Mouse (Mus musculus) midbrain, embryonic 14.5 days (tissue): ENCODE measurements at regions not wholly inside any gene's neighbourhood (a gene's known extent, or its start where the extent isn't known, plus 50 kb on each side); places are given as distances from the start of the nearest gene placed in this dataset. TPM values are rescaled to one million over a fixed set of nuclear protein-coding genes. Genes with fewer than 3 reads are reported as not detected.

Source experiments
- ATAC-seq: fragments of 200-750 bp; cut with Nextera tagmentation; 2 replicates; pipeline ENCODE4 v1.8.0; 2017; ENCODE audit warnings: moderate number of reproducible peaks, moderate library complexity; ENCODE audit not compliant: low FRiP score, low TSS enrichment
- DNase-seq: peaks from one replicate; pipeline ENCODE4 v3.0.0-alpha.2; 2015
- H3K27ac ChIP-seq: fragments of 300-500 bp; sonication (generic); replicated peaks from 2 replicates; pipeline ENCODE4 v1.5.1; 2014; ENCODE audit warnings: mild to moderate bottlenecking, low read depth, low read length, moderate library complexity
- H3K27me3 ChIP-seq: fragments of 300-500 bp; sonication (generic); 2 replicates; pipeline ENCODE4 v1.6.1; 2014; ENCODE audit warnings: low read length, control low read depth, mixed read lengths; ENCODE audit not compliant: control insufficient read depth, insufficient read depth
- H3K36me3 ChIP-seq: fragments of 300-500 bp; sonication (generic); 2 replicates; pipeline ENCODE4 v1.6.1; 2014; ENCODE audit warnings: low read length, control low read depth; ENCODE audit not compliant: control insufficient read depth, insufficient read depth
- H3K4me1 ChIP-seq: fragments of 300-500 bp; sonication (generic); 2 replicates; pipeline ENCODE4 v1.6.1; 2014; ENCODE audit warnings: mild to moderate bottlenecking, antibody characterized with exemption, low read length, control low read depth; ENCODE audit not compliant: control insufficient read depth, insufficient read depth
- H3K4me2 ChIP-seq: fragments of 300-500 bp; sonication (generic); 2 replicates; pipeline ENCODE4 v1.6.1; 2014; ENCODE audit warnings: mild to moderate bottlenecking, low read length, moderate library complexity
- H3K4me3 ChIP-seq: fragments of 300-500 bp; sonication (generic); replicated peaks from 2 replicates; pipeline ENCODE4 v1.5.1; 2014; ENCODE audit warnings: low read depth, low read length
- H3K9ac ChIP-seq: fragments of 300-500 bp; sonication (generic); replicated peaks from 2 replicates; pipeline ENCODE4 v1.6.1; 2014; ENCODE audit warnings: mild to moderate bottlenecking, low read length, moderate library complexity
- H3K9me3 ChIP-seq: fragments of 300-500 bp; sonication (generic); 2 replicates; pipeline ENCODE4 v1.6.1; 2016; ENCODE audit warnings: low read length, control low read depth, mixed read lengths; ENCODE audit not compliant: control insufficient read depth
- WGBS: fragments of 180-500 bp; shearing (Covaris S2); extraction: QIAGEN DNeasy Blood & Tissue Kit; methylation state at CpG from one replicate; pipeline ENCODE4 v1.1.7; 2014; 5-methylcytosine and 5-hydroxymethylcytosine counted together
- microRNA-seq: library from miRNA; unstranded; fragments of <30 nt; microRNA quantifications from one replicate; pipeline ENCODE4, GENCODE M21; 2016

DNA sequence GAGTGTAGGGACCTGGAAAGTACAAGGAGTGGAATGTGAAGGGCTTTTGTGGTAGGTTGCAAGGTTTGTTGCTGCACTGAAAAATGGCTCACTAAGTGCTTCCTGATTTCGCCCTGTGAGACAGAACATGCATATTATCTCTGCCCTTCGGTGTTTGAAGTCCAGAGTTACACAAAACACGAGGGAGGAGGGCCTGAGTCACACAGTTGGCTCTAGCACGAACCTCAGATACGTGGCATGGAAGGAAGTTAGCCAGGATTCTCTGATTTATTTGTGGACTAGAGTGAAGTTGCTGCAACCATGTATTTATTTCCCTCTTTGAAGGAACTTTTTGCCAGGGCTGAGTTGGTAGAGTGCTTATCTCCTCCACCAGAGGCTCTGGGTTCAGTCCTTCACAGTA lies 73.2 kb upstream of the Arpp21 start:
- DNase-seq = no peak
- no peak for ATAC-seq
- H3K4me2 ChIP-seq = no peak overlapping the region
- H3K4me1 ChIP-seq = no peaks in the 10 kb centered on the region
- no peak overlapping the region for H3K9ac ChIP-seq
- WGBS = 84% methylated on average over 5 of the region's 5 CpGs
- H3K36me3 ChIP-seq = no peaks in the 10 kb centered on the region
- H3K27ac ChIP-seq = no peak overlapping the region
- no peaks in the 10 kb centered on the region for H3K27me3 ChIP-seq
- H3K9me3 ChIP-seq = no peaks in the 10 kb centered on the region
- H3K4me3 ChIP-seq = no peak overlapping the region

DNA sequence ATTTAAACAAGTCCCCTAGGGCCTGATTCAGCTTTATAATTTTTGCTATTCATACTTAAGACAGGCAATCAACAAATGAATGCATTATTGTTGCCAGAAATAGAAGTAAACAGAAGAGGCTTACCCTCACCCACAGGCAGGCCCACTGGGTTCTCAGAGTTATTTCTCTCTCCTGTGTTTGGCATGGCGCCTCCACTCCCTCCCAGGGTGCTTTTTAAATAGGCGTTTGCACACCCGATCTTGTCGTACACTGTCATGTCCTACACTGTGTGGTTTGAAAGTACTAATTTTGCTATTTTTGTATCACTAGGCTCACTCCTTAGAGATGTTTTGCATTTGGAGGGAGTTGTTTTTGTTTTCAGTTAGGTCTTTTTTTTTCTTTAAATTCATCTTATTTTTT lies 72.1 kb upstream of the Arpp21 start:
- Histone ChIP-seq H3K27me3 (no peaks in the 10 kb centered on the region), H3K27ac (no peak overlapping the region), H3K36me3 (no peaks in the 10 kb centered on the region), H3K4me1 (no peaks in the 10 kb centered on the region), H3K4me2 (no peak overlapping the region), H3K9ac (no peak overlapping the region), H3K4me3 (no peak overlapping the region), H3K9me3 (no peaks in the 10 kb centered on the region)
- no peak for ATAC-seq
- 82% methylated on average over 4 of the region's 4 CpGs for WGBS
- no peak for DNase-seq

- H3K27me3 ChIP-seq = no peaks in the 10 kb centered on the region
- DNase-seq (no peak), ATAC-seq (no peak)
- no peaks in the 10 kb centered on the region for H3K9me3 ChIP-seq
- H3K36me3 ChIP-seq = no peaks in the 10 kb centered on the region
- H3K9ac ChIP-seq = no peak overlapping the region
- H3K4me1 ChIP-seq = no peaks in the 10 kb centered on the region
- H3K4me2 ChIP-seq = no peak overlapping the region
- 90% methylated on average over 3 of the region's 3 CpGs for WGBS
- no peak overlapping the region for H3K4me3 ChIP-seq
- H3K27ac ChIP-seq = no peak overlapping the region
Observed at GRCm38 (mm10) chr9:112291875-112292274, 56.1 kb upstream of the Arpp21 start.

Small RNAs in the stretch of these regions (microRNA-seq; reads per million reads assigned to microRNA genes)
- gene Gm27847 = not detected
